Mouse (Mus musculus) erythroblast, embryonic 14.5 days (primary cell): ENCODE measurements around the gene Tmem51.

Experiments
- GATA1 ChIP-seq: IDR thresholded peaks from 2 replicates; pipeline ENCODE4 v1.6.1; 2012; ENCODE audit warnings: low read length, inconsistent platforms, mixed read lengths
- TAL1 ChIP-seq: IDR thresholded peaks from 3 replicates; pipeline ENCODE4 v1.6.1; 2012; ENCODE audit warnings: low read length, inconsistent platforms, mixed read lengths

- TF ChIP-seq TAL1, result no peak
- no peak for TF ChIP-seq GATA1
Measured at GRCm38 (mm10) chr4:141998282-141998821, 85.8 kb downstream of the Tmem51 start.
